Mouse (Mus musculus) heart, embryonic 11.5 days (tissue): Measurements from ENCODE around the gene Gm20547. TPM values are rescaled to one million over a fixed set of nuclear protein-coding genes. Genes with fewer than 3 reads are reported as not detected.
A peak's percentile ranks its signal among the peaks of the same experiment; 100 is the strongest.

ENCODE experiments used
- ATAC-seq: fragments of 200-750 bp; cut with Nextera tagmentation; replicated peaks from 2 replicates; pipeline ENCODE4 v1.8.0; 2017; ENCODE audit warnings: moderate library complexity; ENCODE audit not compliant: insufficient number of reproducible peaks, low FRiP score, low TSS enrichment
- H3K27ac ChIP-seq: fragments of 300-500 bp; sonication (generic); 2 replicates; pipeline ENCODE4 v1.5.1; 2014; ENCODE audit warnings: mild to moderate bottlenecking, low read depth, low read length
- H3K27me3 ChIP-seq: fragments of 300-500 bp; sonication (generic); 2 replicates; pipeline ENCODE4 v1.6.1; 2014; ENCODE audit warnings: mild to moderate bottlenecking, low read length, mixed read lengths; ENCODE audit not compliant: control insufficient read depth, insufficient read depth
- H3K36me3 ChIP-seq: fragments of 300-500 bp; sonication (generic); 2 replicates; pipeline ENCODE4 v1.6.1; 2014; ENCODE audit warnings: mild to moderate bottlenecking, low read length, moderate library complexity, mixed read lengths; ENCODE audit not compliant: control insufficient read depth, insufficient read depth
- H3K4me1 ChIP-seq: fragments of 300-500 bp; sonication (generic); 2 replicates; pipeline ENCODE4 v1.6.1; 2014; ENCODE audit warnings: low read length; ENCODE audit not compliant: control insufficient read depth, insufficient read depth
- H3K4me2 ChIP-seq: fragments of 300-500 bp; sonication (generic); 2 replicates; pipeline ENCODE4 v1.6.1; 2014; ENCODE audit warnings: mild to moderate bottlenecking, moderate library complexity
- H3K4me3 ChIP-seq: fragments of 300-500 bp; sonication (generic); 2 replicates; pipeline ENCODE4 v1.5.1; 2014; ENCODE audit warnings: low read depth, low read length
- H3K9ac ChIP-seq: fragments of 300-500 bp; sonication (generic); 2 replicates; pipeline ENCODE4 v1.6.1; 2014; ENCODE audit warnings: mild to moderate bottlenecking, low read depth, low read length, moderate library complexity
- H3K9me3 ChIP-seq: fragments of 300-500 bp; sonication (generic); replicated peaks from 2 replicates; pipeline ENCODE4 v1.6.1; 2016; ENCODE audit warnings: low read length; ENCODE audit not compliant: control insufficient read depth
- WGBS: fragments of 180-500 bp; shearing (Covaris S2); extraction: QIAGEN DNeasy Blood & Tissue Kit; methylation state at CpG from one replicate; pipeline ENCODE4 v1.1.7; 2014; ENCODE audit not compliant: insufficient replicate concordance; 5-methylcytosine and 5-hydroxymethylcytosine counted together
- polyA plus RNA-seq: library from polyadenylated mRNA; unstranded; fragments of >200 nt; fragmentation: Nextera tagmentation; extraction: Ambion mirVana; gene quantifications from 2 replicates; pipeline ENCODE4 v1.2.1, GENCODE M21; 2014

Gm20547 gene
- polyA plus RNA-seq, 1 experiment from 2014 or later = not detected

DNA sequence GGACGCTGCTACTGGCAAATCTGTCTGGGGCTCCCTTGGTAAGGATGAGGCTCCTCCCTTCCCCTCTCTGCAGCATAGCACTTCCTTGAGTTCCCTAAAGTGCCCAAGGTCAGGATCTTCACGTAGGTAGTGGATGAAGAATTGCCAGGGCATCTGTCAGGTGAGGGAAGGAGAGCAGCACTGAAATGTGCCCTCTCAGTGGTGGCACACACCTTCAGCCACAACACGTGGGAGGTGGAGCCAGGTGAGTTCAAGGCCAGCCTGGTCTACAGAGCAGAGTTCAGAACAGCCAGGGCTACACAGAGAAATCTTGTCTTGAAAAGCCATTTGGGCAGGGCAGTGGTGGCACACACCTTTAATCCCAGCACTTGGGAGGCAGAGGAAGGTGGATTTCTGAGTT lies 27.1 kb downstream of the Gm20547 start:
- ATAC-seq = no peak
- Histone ChIP-seq H3K27ac (no peak overlapping the region), H3K4me2 (no peak overlapping the region), H3K36me3 (peaks cover 27% of the 10 kb centered on the region; the same call in 1 of the 2 replicates), H3K4me3 (no peak overlapping the region), H3K9me3 (no peaks in the 10 kb centered on the region), H3K9ac (no peak overlapping the region), H3K27me3 (no peaks in the 10 kb centered on the region), H3K4me1 (peaks cover 8% of the 10 kb centered on the region)
- WGBS = 85% methylated on average over 3 of the region's 3 CpGs

DNA sequence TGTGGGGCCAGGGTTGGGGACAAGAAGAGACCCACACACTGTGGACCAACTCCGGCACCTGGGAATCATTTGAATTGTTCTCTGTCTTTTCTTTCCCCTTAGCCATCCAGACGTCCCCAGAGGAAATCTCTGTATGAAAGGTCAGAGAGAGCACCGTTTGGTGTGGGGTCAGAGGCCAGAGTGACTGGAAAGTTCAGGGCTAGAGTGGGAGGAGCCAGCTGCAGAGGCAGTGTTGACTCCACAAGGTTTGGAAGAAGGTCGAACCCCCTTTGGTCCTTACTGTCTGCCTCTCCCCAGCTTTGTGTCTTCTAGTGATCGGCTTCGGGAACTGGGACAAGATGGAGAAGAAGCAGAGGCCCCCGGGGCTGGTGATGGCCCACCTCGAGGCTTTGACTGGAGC lies 28.3 kb downstream of the Gm20547 start:
- Histone ChIP-seq H3K4me1 (peaks cover 12% of the 10 kb centered on the region), H3K27ac (no peak overlapping the region), H3K27me3 (no peaks in the 10 kb centered on the region), H3K36me3 (peaks cover 27% of the 10 kb centered on the region; the same call in 1 of the 2 replicates), H3K4me2 (no peak overlapping the region), H3K9me3 (no peaks in the 10 kb centered on the region), H3K9ac (no peak overlapping the region), H3K4me3 (no peak overlapping the region)
- ATAC-seq = no peak
- 78% methylated on average over 8 of the region's 8 CpGs for WGBS

DNA sequence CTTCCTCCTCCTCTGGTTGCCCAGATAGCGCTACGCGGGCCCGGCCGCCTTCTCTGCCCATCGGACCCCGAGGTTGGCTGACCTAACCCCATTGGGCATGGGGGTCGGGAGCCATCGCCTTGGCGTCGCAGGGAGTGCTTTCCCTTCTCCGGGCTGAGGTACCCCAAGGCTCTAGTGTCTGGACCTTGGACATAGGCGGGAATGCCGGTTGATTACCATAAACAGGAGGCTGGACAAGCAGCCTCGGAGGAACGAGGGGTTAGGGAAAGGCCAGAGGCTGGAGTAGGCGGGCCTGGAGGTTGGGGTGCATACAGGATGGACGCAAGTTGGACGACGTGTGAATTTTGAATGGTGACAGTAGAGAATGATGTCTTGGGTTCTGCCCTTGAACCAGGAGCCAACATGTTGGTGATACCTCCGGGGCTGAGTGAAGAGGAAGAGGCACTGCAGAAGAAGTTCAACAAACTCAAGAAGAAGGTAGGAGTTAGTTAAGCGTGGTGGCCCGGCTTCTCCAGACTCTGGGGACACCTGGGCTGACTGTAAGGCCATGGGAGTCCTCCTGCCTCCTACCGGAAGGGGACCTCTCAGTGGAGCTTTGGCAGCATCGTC lies 31.2 kb downstream of the Gm20547 start:
- H3K4me2 ChIP-seq = peak overlapping the region; percentile 92
- 0 out of 2 replicates have a peak, but pooled peaks have one; percentile 5 for ATAC-seq

GRCm38 (mm10) chr17:34849722-34850516 lies 31.9 kb downstream of the Gm20547 start, which contains the start of the genes Skiv2l and Nelfe:
TSS of gene Skiv2l (minus strand) at chr17:34850210.
TSS of gene Nelfe (plus strand) at chr17:34850391.
- H3K27ac ChIP-seq = peak within 1 kb of the TSS; percentile 43; the same call in 1 of the 2 replicates
- WGBS = under 1% methylated on average over 62 of the region's 65 CpGs
- H3K4me2 ChIP-seq = peak within 1 kb of the TSS; percentile 92
- H3K9ac ChIP-seq = peak within 1 kb of the TSS; percentile 90
- peaks cover 12% of the 10 kb centered on the region for H3K4me1 ChIP-seq
- ATAC-seq = peak; percentile 97
- no peaks in the 10 kb centered on the region for H3K27me3 ChIP-seq
- H3K4me3 ChIP-seq = peak within 1 kb of the TSS; percentile 96
- peaks cover 37% of the 10 kb centered on the region for H3K36me3 ChIP-seq
- no peaks in the 10 kb centered on the region for H3K9me3 ChIP-seq

More for the DNA sequence above, 31.2 kb downstream of the Gm20547 start:
- H3K4me1 ChIP-seq = peaks cover 12% of the 10 kb centered on the region
- peak overlapping the region; percentile 96 for H3K4me3 ChIP-seq
- no peaks in the 10 kb centered on the region for H3K9me3 ChIP-seq
- WGBS = 1% methylated on average over 25 of the region's 25 CpGs
- no peaks in the 10 kb centered on the region for H3K27me3 ChIP-seq
- H3K27ac ChIP-seq = peak overlapping the region; percentile 43; the same call in 1 of the 2 replicates
- H3K36me3 ChIP-seq = peaks cover 36% of the 10 kb centered on the region
- H3K9ac ChIP-seq = peak overlapping the region; percentile 90

DNA sequence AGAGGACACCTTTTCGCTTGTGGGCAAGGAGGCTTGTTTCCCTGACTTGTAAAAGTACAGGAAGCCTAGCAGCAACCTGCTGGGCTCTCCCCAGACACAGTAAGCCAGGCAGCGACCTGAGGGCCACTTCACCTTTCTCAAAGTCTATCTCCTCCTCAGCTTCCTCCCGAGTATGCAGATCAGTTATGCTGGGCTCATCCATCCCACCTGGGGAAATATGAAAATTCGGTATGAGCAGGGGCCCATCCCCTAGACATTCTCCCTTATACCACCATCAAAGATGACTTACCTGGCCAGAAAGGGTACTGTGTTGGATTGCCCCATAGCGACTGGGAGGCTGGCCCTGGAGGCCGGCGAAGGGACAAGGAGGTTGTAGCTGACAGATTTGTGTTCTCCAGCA lies 34.2 kb downstream of the Gm20547 start:
- ATAC-seq = no peak
- H3K9ac ChIP-seq = no peak overlapping the region
- H3K4me2 ChIP-seq = no peak overlapping the region
- no peaks in the 10 kb centered on the region for H3K27me3 ChIP-seq
- H3K4me3 ChIP-seq = no peak overlapping the region
- H3K4me1 ChIP-seq = peaks cover 12% of the 10 kb centered on the region
- 84% methylated on average over 7 of the region's 7 CpGs for WGBS
- H3K36me3 ChIP-seq = peaks cover 25% of the 10 kb centered on the region
- H3K9me3 ChIP-seq = no peaks in the 10 kb centered on the region
- no peak overlapping the region for H3K27ac ChIP-seq

GRCm38 (mm10) chr17:34847192-34847591 lies 34.6 kb downstream of the Gm20547 start:
- no peaks in the 10 kb centered on the region for H3K9me3 ChIP-seq
- H3K4me1 ChIP-seq = peaks cover 12% of the 10 kb centered on the region
- H3K27me3 ChIP-seq = no peaks in the 10 kb centered on the region
- ATAC-seq = no peak
- no peak overlapping the region for H3K9ac ChIP-seq
- H3K4me2 ChIP-seq = no peak overlapping the region
- 90% methylated on average over 6 of the region's 6 CpGs for WGBS
- peaks cover 22% of the 10 kb centered on the region for H3K36me3 ChIP-seq
- no peak overlapping the region for H3K4me3 ChIP-seq
- no peak overlapping the region for H3K27ac ChIP-seq

GRCm38 (mm10) chr17:34844884-34845283 lies 37.0 kb downstream of the Gm20547 start:
- Histone ChIP-seq H3K9me3 (no peaks in the 10 kb centered on the region), H3K9ac (no peak overlapping the region), H3K27ac (no peak overlapping the region), H3K4me3 (no peak overlapping the region), H3K27me3 (no peaks in the 10 kb centered on the region), H3K36me3 (peaks cover 32% of the 10 kb centered on the region), H3K4me1 (peaks cover 5% of the 10 kb centered on the region), H3K4me2 (no peak overlapping the region)
- ATAC-seq = no peak
- 87% methylated on average over 13 of the region's 13 CpGs for WGBS

- Histone ChIP-seq H3K36me3 (peaks cover 27% of the 10 kb centered on the region), H3K27me3 (no peaks in the 10 kb centered on the region), H3K4me3 (no peak overlapping the region), H3K4me1 (peaks cover 14% of the 10 kb centered on the region), H3K9me3 (no peaks in the 10 kb centered on the region), H3K9ac (no peak overlapping the region), H3K4me2 (peak overlapping the region; percentile 43), H3K27ac (peak overlapping the region; percentile 72)
- WGBS = 81% methylated on average over 6 of the region's 6 CpGs
- ATAC-seq = peak; percentile 71
These were observed 41.0 kb downstream of the Gm20547 start for GRCm38 (mm10) chr17:34840736-34841307.
